In the genomic region with DNA sequence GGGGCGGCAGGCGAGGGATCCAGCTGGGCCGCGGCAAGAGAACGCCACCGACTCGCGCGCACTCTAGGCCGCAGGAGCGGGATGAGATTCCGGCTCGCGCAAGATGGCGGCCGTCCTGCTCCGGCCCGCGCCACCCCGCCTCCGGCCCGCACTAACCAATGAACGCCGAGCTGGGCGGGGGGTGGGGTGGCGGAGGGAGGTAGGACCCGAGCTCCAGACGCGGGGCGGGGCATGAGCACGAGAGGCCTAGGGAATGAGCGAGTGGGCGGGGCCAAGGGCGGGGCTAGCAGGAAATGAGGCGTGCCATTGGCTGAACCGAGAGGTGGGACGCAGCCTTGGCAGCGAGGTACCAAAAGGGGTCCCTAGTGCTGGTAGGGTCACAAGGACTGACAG, we compare ENCODE assay signal across 8 mouse cellular contexts. TPM values are rescaled to one million over a fixed set of nuclear protein-coding genes. Genes with fewer than 3 reads are reported as not detected.
DNase-seq lines count a peak whose midpoint lies in the region; ATAC-seq lines count a peak whose summit lies in the region.

A gene (minus strand): TSS at position 105 of the 393 bp plus-strand sequence.

- peak within 1 kb of the TSS; percentile 88 for H3K4me3 ChIP-seq in hindbrain, embryonic 14.5 days (replicated peaks; ENCODE audit: low read length)

- peaks cover 22% of the 10 kb centered on the region for H3K4me1 ChIP-seq in hindbrain, embryonic 14.5 days (replicated peaks; ENCODE audit: control insufficient read depth, insufficient read depth, low read length)

- peak; percentile 100 for DNase-seq in NIH3T3 (ENCODE audit: low read depth)
- DNase-seq in cerebellum, postnatal 10 days: peak; percentile 100
- DNase-seq in frontal cortex, postnatal 14 days (ENCODE audit: low spot score in 2 of 2): peak; percentile 97 to 100
- peak; percentile 99 for DNase-seq in hindbrain, embryonic 14.5 days (ENCODE audit: low spot score)
- peak; percentile 98 for DNase-seq in layer of hippocampus, postnatal 36 days
- peak; percentile 100 for DNase-seq in lung, postnatal 36 days
- peak; percentile 99 for DNase-seq in retina, postnatal 1 day
- DNase-seq in urinary bladder, adult 18-20 months (ENCODE audit: low spot score in 2 of 2): peak; percentile 96 to 99

- H3K27ac ChIP-seq in hindbrain, embryonic 14.5 days: peak within 1 kb of the TSS; percentile 96

- no peaks in the 10 kb centered on the region for H3K9me3 ChIP-seq in hindbrain, embryonic 14.5 days (ENCODE audit: control insufficient read depth, low read length)

- H3K27me3 ChIP-seq in hindbrain, embryonic 14.5 days (ENCODE audit: control insufficient read depth, insufficient read depth, low read length): no peaks in the 10 kb centered on the region

- no peaks in the 10 kb centered on the region for H3K36me3 ChIP-seq in hindbrain, embryonic 14.5 days (replicated peaks; ENCODE audit: control insufficient read depth, insufficient read depth)

- 1% methylated on average over 35 of the region's 38 CpGs for WGBS in hindbrain, embryonic 14.5 days

- H3K9ac ChIP-seq in hindbrain, embryonic 14.5 days: peak within 1 kb of the TSS; percentile 98

- peak within 1 kb of the TSS; percentile 92 for H3K4me2 ChIP-seq in hindbrain, embryonic 14.5 days (replicated peaks)

- ATAC-seq in hindbrain, embryonic 14.5 days (ENCODE audit: low FRiP score): peak; percentile 97

RNA-seq across cellular contexts. Expression of the gene that starts here (rescaled TPM):
- polyA plus RNA-seq in hindbrain, embryonic 14.5 days (2014; fragmentation: Nextera tagmentation; extraction: Ambion mirVana): 0.29 and 0.48 TPM in 2 replicates
- total RNA-seq in layer of hippocampus, postnatal 36 days (2021): 1 to 10 TPM; 2.7 to 4.1 TPM

Comparison
In these comparisons a context has a peak if more than half of its experiments do, and no peak if none do; other contexts are left out.
1. Peak in every context shown above with its lines: DNase-seq, ATAC-seq, H3K4me3 ChIP-seq and H3K27ac ChIP-seq.
2. Peak in DNase-seq, ATAC-seq, H3K4me3 ChIP-seq, H3K27ac ChIP-seq, H3K9ac ChIP-seq and H3K4me2 ChIP-seq in hindbrain, embryonic 14.5 days; RNA of the gene not detected or under 1 TPM.